Mouse (Mus musculus) macrophage (primary cell): ENCODE measurements around the gene Pxk. TPM values are rescaled to one million over a fixed set of nuclear protein-coding genes. Genes with fewer than 3 reads are reported as not detected.

ENCODE experiments used
- H3K27ac ChIP-seq: fragments of 350-480 bp; formaldehyde crosslinking; 2 replicates; pipeline ENCODE4 v1.9.0; 2021
- H3K36me3 ChIP-seq: fragments of 350-480 bp; formaldehyde crosslinking; 2 replicates; pipeline ENCODE4 v1.9.0; 2021; ENCODE audit errors: inconsistent target
- H3K4me3 ChIP-seq: fragments of 350-480 bp; formaldehyde crosslinking; 2 replicates; pipeline ENCODE4 v1.9.0; 2021; ENCODE audit errors: inconsistent target
- H3K79me2 ChIP-seq: fragments of 350-480 bp; formaldehyde crosslinking; 2 replicates; pipeline ENCODE4 v1.9.0; 2021; ENCODE audit errors: inconsistent target
- WGBS: methylation state at CpG from one replicate; pipeline ENCODE4 v1.1.7; 2026; ENCODE audit warnings: inconsistent platforms; ENCODE audit not compliant: missing documents; 5-methylcytosine and 5-hydroxymethylcytosine counted together
- polyA plus RNA-seq: library from polyadenylated mRNA; stranded (reverse); fragments of 250-400 nt; gene quantifications from 3 replicates; pipeline ENCODE4 v1.2.4, GENCODE M21; 2018; ENCODE audit warnings: inconsistent platforms
- total RNA-seq, 78 experiments: library from RNA; depleted of rRNA; stranded (reverse); fragments of 250-400 nt; gene quantifications; 1 replicate in 9 of 78; 2 replicates in 24 of 78; 3 replicates in 43 of 78; 4 replicates in 2 of 78; pipeline ENCODE4 v1.2.4; 2018; ENCODE audit warnings: inconsistent platforms in 56 of 78

Pxk gene
- total RNA-seq (2018; cell fraction: chromatin; rRNA removed), result 10 to 100 TPM; 37.6 to 96.2 (median 71.8) TPM
- total RNA-seq (2018; cell fraction: cytosol; rRNA removed), result 10 to 100 TPM; 27.4 to 57.7 (median 40.3) TPM
- 10 to 100 TPM; 28.0 to 76.9 (median 53.0) TPM for total RNA-seq (2018; cell fraction: nucleus; rRNA removed)
- 30.9 to 55.5 TPM (median 34.0 TPM) in 3 replicates for polyA plus RNA-seq

GRCm38 (mm10) chr14:8097978-8098686 lies at the start of gene Pxk:
Gene Pxk (plus strand): TSS chr14:8098211.
- 0% methylated on average over 89 of the region's 89 CpGs for WGBS
- Histone ChIP-seq H3K27ac (peak within 1 kb of the TSS; percentile 55), H3K36me3 (no peaks in the 10 kb centered on the region)

DNA sequence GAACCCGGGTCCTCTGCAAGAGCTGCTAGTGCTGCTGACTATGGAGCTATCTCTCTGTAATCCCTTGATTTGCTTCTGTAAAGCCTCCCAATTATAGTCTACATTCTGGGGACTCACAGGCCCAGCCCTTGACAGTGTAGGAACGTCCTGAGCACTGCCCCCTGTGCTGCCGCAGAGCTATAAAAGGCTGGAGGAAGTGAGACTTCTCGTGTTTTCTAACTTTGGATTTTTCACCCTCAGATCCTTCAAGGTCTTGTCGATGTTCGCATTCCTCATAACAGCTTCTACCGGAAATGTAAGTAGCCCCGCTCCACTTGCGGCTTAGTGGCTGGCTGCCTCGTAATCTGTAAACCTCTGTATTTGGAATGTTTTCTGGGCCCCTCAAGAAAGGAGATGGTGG lies 48.7 kb upstream of the Pxk start:
- no peaks in the 10 kb centered on the region for H3K36me3 ChIP-seq
- no peak overlapping the region for H3K27ac ChIP-seq
- H3K79me2 ChIP-seq, result no peaks in the 10 kb centered on the region
- H3K4me3 ChIP-seq, result no peak overlapping the region
- WGBS, result 58% methylated on average over 10 of the region's 10 CpGs

More at GRCm38 (mm10) chr14:8097978-8098686, at the start of gene Pxk:
- peak within 1 kb of the TSS; percentile 62 for H3K4me3 ChIP-seq
- H3K79me2 ChIP-seq, result peaks cover 47% of the 10 kb centered on the region

DNA sequence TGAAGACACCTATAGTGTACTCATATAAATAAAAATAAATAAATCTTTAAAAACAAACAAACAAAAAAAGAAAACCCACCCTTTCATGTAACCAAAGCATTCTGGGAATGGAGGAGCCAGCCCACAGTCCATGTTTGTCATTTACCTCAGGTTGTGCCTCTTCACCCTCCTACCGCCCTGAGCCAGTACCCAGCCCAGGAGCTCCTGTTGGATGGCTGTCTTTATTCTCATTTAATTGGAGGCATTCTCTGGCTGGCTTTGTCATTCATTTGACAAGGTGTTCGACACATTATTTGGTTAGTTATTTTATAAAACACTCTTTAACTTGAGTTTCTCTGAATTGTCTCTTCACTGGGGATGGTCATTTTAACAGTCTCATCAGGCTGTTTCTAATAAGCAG lies 46.1 kb upstream of the Pxk start:
- Histone ChIP-seq H3K79me2 (no peaks in the 10 kb centered on the region), H3K36me3 (no peaks in the 10 kb centered on the region), H3K4me3 (no peak overlapping the region), H3K27ac (no peak overlapping the region)
- 95% methylated on average over 2 of the region's 2 CpGs for WGBS

- H3K79me2 ChIP-seq, result no peaks in the 10 kb centered on the region
- 95% methylated on average over 7 of the region's 7 CpGs for WGBS
- H3K4me3 ChIP-seq, result no peak overlapping the region
- H3K36me3 ChIP-seq, result no peaks in the 10 kb centered on the region
- H3K27ac ChIP-seq, result no peak overlapping the region
Observed at GRCm38 (mm10) chr14:8052661-8053060, 45.4 kb upstream of the Pxk start.

DNA sequence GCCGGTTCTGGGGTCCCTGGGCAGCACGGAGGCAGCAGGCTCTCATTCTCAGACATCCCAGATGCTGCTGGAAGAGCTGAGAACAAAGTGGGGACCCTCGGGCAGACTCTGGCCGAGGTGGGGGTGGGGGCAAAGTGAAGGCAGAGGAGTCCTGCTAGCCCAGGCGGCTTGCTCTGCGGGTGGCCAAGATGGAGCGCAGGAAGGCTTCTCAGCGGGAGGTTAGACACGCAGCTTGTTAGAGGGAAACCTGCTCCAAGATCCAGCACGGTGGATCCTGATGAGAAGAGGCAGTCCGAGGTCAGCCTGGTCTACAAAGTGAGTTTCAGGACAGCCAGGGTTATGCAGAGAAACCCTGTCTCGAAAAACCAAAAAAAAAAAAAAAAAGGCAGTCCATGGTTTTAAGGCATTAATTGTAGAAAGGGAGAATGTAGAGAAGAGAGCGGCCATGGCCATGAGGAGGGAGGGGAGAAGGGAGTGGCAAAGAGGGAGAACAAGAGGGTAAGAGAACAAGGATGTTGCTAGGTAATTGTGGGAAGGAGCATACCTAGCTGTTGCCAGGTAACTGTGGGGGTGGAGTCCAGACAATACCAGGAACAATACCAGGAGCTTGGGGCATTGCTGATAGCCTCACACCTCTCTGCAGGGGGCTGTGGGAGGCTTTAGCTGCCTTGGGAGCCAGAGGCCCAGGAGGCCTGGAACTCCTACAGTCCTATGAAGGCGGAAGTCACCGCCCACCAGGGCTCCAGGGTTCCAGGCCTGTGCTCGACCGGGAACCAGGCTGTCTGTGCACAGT lies 43.5 kb upstream of the Pxk start:
- Histone ChIP-seq H3K4me3 (no peak overlapping the region), H3K79me2 (no peaks in the 10 kb centered on the region), H3K36me3 (no peaks in the 10 kb centered on the region), H3K27ac (no peak overlapping the region)
- WGBS, result 93% methylated on average over 16 of the region's 17 CpGs

GRCm38 (mm10) chr14:8056076-8056475 lies 41.9 kb upstream of the Pxk start:
- Histone ChIP-seq H3K79me2 (no peaks in the 10 kb centered on the region), H3K36me3 (no peaks in the 10 kb centered on the region), H3K4me3 (no peak overlapping the region), H3K27ac (no peak overlapping the region)
- WGBS, result 90% methylated on average over 5 of the region's 5 CpGs

DNA sequence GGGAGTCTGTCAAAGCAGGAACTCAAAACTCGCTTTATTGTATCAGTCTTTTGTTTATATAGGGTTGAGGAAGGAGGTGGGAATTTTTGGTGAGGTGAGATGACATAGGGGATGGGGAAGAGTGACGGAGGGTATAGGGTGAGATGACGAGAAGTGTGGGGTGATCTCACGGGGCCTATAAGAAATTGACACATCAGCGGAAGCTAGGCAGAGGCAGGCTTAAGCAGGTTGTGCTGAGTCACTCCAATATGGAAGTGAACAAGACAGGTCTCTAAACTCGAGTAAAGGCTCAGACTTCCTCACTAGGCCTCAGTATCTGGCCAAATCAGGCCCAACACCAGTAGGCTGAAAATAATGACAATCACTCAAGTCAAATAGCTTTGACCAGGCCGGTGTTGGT lies 38.1 kb upstream of the Pxk start:
- Histone ChIP-seq H3K4me3 (no peak overlapping the region), H3K79me2 (no peaks in the 10 kb centered on the region), H3K27ac (no peak overlapping the region), H3K36me3 (no peaks in the 10 kb centered on the region)
- 91% methylated on average over 6 of the region's 7 CpGs for WGBS

- H3K4me3 ChIP-seq, result no peak overlapping the region
- H3K27ac ChIP-seq, result no peak overlapping the region
- WGBS, result 54% methylated on average over 3 of the region's 3 CpGs
- no peaks in the 10 kb centered on the region for H3K36me3 ChIP-seq
- H3K79me2 ChIP-seq, result no peaks in the 10 kb centered on the region
Observed at GRCm38 (mm10) chr14:8062076-8062475, 35.9 kb upstream of the Pxk start.

DNA sequence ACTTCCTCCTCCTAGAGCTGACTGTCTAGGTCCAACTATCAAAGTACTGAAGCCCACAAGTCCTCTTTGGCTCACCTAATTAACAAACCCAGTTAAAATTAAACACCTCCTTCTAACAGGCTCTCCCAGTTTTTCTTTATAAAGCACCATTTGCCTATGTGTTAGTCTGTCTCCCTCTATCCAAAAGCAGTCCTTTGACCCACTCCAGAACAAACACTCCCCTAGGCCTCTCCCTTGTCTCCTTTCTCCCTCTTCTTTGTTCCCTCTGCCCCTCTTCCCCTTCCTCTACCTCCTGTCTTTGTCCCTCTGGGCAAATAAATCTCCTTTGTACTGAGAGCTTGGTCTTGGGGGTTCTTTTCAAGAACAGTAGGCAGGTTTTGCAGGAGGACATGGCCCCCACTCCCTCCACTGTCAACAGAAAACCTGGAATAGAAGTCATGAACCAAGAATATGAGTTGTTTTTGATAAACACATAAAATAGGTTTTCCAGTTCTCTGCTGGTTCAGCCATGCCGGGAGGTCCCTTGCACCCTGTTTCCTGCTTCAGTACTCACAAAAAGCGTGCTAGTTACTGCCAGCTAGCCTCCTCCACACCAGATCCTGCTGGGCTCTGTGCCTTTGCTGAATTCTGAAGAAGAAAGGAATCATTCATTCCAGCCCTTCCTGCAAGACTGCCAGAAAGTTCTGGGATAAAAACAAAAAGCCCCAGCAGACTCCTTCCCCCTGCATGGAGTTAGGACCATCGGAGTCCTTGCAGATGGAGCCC lies 35.3 kb upstream of the Pxk start:
- H3K27ac ChIP-seq, result no peak overlapping the region
- H3K4me3 ChIP-seq, result no peak overlapping the region
- 92% methylated on average over 3 of the region's 3 CpGs for WGBS
- no peaks in the 10 kb centered on the region for H3K36me3 ChIP-seq
- no peaks in the 10 kb centered on the region for H3K79me2 ChIP-seq

DNA sequence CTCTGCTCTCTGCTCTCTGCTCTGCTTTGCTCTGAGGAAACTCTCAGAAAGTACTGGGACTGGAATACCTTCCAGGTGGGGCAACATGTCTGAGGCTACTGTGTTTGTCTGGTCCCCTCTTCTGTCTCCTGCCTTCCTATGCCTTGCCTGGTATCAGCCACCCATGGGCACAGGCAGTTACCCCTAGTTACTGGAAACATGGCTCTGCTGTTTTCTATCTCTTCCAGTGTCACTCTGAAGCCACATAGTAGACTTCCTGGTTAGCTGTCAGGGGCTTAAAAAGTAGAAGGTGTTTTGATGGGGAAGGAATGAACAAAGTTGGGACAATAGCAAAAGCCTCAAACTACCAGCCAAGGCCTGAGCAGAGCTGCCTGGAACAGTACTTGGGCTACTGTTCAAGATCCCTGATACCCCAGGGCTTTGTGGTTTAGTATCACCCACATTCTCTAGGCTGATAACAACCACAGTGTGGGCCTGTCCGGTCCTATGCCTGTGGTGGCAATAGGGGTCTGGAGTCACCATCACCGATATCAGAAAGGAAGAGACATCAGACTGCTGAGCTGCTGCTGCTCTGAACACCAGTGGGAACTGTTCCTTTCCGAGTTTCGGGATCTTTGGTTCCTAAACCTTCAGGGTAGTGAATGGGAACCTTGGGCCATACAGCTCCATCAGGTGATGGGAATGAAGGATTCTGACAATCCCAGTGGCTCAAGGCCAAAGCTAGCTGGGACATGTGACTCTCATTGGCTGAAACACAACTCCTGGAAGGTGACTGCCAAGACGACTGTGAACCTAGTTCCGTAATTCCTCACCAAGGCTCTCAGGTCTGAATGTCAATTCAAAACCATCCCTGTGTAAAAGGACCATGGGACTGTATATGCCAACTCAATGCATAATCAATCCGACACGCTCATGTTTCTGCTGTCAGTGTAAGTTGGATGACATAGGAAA lies 33.9 kb upstream of the Pxk start:
- Histone ChIP-seq H3K4me3 (no peak overlapping the region), H3K79me2 (no peaks in the 10 kb centered on the region), H3K27ac (no peak overlapping the region), H3K36me3 (no peaks in the 10 kb centered on the region)
- 73% methylated on average over 8 of the region's 8 CpGs for WGBS

- peaks cover 8% of the 10 kb centered on the region for H3K36me3 ChIP-seq
- peak within 1 kb of the TSS; percentile 69 for H3K27ac ChIP-seq
- H3K4me3 ChIP-seq, result peak within 1 kb of the TSS; percentile 66
- H3K79me2 ChIP-seq, result peaks cover 12% of the 10 kb centered on the region; the same call in 1 of the 2 replicates
- 0% methylated on average over 43 of the region's 47 CpGs for WGBS
Observed at GRCm38 (mm10) chr14:8080165-8080679, 17.8 kb upstream of the Pxk start, which contains the start of gene Rpp14. Gene Rpp14 (plus strand): TSS chr14:8080367.

DNA sequence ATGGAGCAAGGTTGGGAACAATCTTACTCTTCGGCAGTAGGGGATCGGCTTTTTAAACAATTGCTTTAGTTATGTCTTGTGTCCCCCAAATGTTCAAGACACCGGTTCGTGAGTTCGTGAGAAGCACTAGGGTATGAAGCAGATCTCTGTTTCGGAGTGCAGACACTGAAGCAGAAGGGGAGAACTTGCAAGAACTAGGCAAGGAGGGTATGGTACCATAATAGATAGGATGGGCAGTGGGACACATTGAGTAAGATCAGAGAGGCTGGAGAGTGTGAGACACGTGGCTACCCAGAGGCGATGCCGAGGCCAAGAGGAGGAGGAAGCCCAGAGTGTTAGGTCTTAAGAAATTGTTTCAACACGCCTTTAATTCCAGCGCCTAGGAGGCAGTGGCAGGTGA lies 17.3 kb upstream of the Pxk start:
- 3% methylated on average over 11 of the region's 11 CpGs for WGBS
- Histone ChIP-seq H3K4me3 (peak overlapping the region; percentile 66), H3K79me2 (peaks cover 12% of the 10 kb centered on the region; the same call in 1 of the 2 replicates), H3K36me3 (peaks cover 8% of the 10 kb centered on the region), H3K27ac (peak overlapping the region; percentile 69)

DNA sequence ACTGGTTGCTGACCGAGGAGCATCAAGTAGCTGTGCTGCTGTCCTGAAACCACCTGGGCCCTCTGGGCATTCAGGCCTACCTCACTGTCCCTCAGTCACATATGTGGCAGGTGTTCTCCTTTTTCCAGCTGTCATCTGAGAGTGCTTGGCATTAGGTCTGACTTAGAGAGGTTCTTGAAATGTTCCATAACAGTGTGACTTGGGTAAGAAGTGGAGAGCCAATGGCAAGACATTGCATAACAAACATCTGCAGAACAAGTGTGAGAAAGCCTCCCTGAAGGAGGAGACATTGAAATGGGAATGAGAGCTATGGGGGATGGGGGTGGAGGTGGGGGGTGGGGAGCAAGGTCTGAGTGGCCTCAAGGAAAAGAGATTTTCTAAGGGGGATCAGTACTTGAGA lies 15.1 kb upstream of the Pxk start:
- H3K27ac ChIP-seq, result no peak overlapping the region
- H3K79me2 ChIP-seq, result peaks cover 12% of the 10 kb centered on the region; the same call in 1 of the 2 replicates
- 100% methylated on average over 1 of the region's 1 CpGs for WGBS
- no peak overlapping the region for H3K4me3 ChIP-seq
- H3K36me3 ChIP-seq, result peaks cover 20% of the 10 kb centered on the region
